Mouse (Mus musculus) ES-Bruce4 (cell line): Measurements from ENCODE around the gene Rae1. TPM values are rescaled to one million over a fixed set of nuclear protein-coding genes. Genes with fewer than 3 reads are reported as not detected.

Experiments
- H3K27ac ChIP-seq: 2 replicates; pipeline ENCODE4 v1.5.1; 2012; ENCODE audit warnings: low read length, inconsistent platforms; ENCODE audit not compliant: insufficient read depth
- H3K27me3 ChIP-seq: 2 replicates; pipeline ENCODE4 v1.6.1; 2012; ENCODE audit warnings: mild to moderate bottlenecking, low read length, inconsistent platforms; ENCODE audit not compliant: control insufficient read depth, poor library complexity, insufficient read depth, severe bottlenecking
- H3K36me3 ChIP-seq: 2 replicates; pipeline ENCODE4 v1.6.1; 2012; ENCODE audit warnings: inconsistent platforms, mild to moderate bottlenecking, low read length, moderate library complexity; ENCODE audit not compliant: control insufficient read depth, poor library complexity, insufficient read depth, severe bottlenecking
- H3K4me1 ChIP-seq: one replicate; pipeline ENCODE4 v1.8.1; 2011; ENCODE audit warnings: low read length; ENCODE audit not compliant: control insufficient read depth, insufficient read depth
- H3K4me3 ChIP-seq: 2 replicates; pipeline ENCODE4 v1.5.1; 2011; ENCODE audit warnings: low read depth, mild to moderate bottlenecking, low read length
- H3K9ac ChIP-seq: 2 replicates; pipeline ENCODE4 v1.6.1; 2012; ENCODE audit warnings: low read depth, mild to moderate bottlenecking, inconsistent platforms; ENCODE audit not compliant: poor library complexity, severe bottlenecking
- H3K9me3 ChIP-seq: replicated peaks from 2 replicates; pipeline ENCODE4 v1.6.1; 2012; ENCODE audit warnings: mild to moderate bottlenecking, low read length, inconsistent platforms; ENCODE audit not compliant: control insufficient read depth, poor library complexity, insufficient read depth, severe bottlenecking
- CTCF ChIP-seq: IDR thresholded peaks from one replicate; pipeline ENCODE4 v1.8.1; 2011; ENCODE audit warnings: low read depth, low read length
- EP300 ChIP-seq: IDR thresholded peaks from 2 replicates; pipeline ENCODE4 v1.6.1; 2011; ENCODE audit warnings: low read depth, low read length; ENCODE audit not compliant: insufficient read depth
- POLR2A ChIP-seq: IDR thresholded peaks from one replicate; pipeline ENCODE4 v1.8.1; 2011; ENCODE audit warnings: low read length; ENCODE audit not compliant: insufficient read depth
- polyA plus RNA-seq: library from polyadenylated mRNA; stranded (reverse); fragments of >200 nt; gene quantifications from 2 replicates; pipeline ENCODE4 v1.2.4, GENCODE M21; 2011; ENCODE audit warnings: low read depth; ENCODE audit not compliant: missing spikeins, insufficient read depth, insufficient read length

The Rae1 gene
- polyA plus RNA-seq, 1 experiment: 123 TPM

DNA sequence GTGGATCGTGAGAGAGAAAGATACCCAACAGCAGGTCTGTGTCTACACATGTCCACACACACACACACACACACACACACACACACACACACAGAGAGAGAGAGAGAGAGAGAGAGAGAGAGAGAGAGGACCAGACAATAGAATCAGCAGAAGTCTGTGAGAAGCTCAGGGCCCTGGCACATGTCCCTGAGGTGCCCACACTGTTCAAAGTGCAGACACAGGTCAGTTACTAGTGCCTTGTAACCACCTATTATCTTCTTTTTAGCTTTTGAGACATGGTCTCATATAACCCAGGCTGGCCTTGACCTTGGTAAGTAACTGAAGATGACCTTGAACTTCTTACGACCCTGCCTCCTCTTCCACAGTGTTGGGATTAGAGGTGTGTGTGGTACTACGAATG is 49.3 kb downstream of the Rae1 start:
- no peak overlapping the region for H3K27ac ChIP-seq
- no peak overlapping the region for H3K9ac ChIP-seq
- peaks cover 4% of the 10 kb centered on the region for H3K4me1 ChIP-seq

GRCm38 (mm10) chr2:173049817-173050216 is 49.9 kb downstream of the Rae1 start:
- no peaks in the 10 kb centered on the region for H3K36me3 ChIP-seq
- H3K27ac ChIP-seq: no peak overlapping the region
- H3K4me3 ChIP-seq: no peak overlapping the region
- no peak overlapping the region for H3K9ac ChIP-seq
- peaks cover 4% of the 10 kb centered on the region for H3K4me1 ChIP-seq
- no peak for TF ChIP-seq POLR2A
- TF ChIP-seq CTCF: no peak
- TF ChIP-seq EP300: no peak
- no peaks in the 10 kb centered on the region for H3K9me3 ChIP-seq
- no peaks in the 10 kb centered on the region for H3K27me3 ChIP-seq

More for the DNA sequence above, 49.3 kb downstream of the Rae1 start:
- Histone ChIP-seq H3K27me3 (no peaks in the 10 kb centered on the region), H3K4me3 (no peak overlapping the region), H3K9me3 (no peaks in the 10 kb centered on the region), H3K36me3 (no peaks in the 10 kb centered on the region)
- no peak for TF ChIP-seq EP300
- no peak for TF ChIP-seq POLR2A
- TF ChIP-seq CTCF: no peak

GRCm38 (mm10) chr2:173050604-173051382 is 50.9 kb downstream of the Rae1 start:
- Histone ChIP-seq H3K4me1 (peaks cover 4% of the 10 kb centered on the region), H3K27me3 (no peaks in the 10 kb centered on the region)

DNA sequence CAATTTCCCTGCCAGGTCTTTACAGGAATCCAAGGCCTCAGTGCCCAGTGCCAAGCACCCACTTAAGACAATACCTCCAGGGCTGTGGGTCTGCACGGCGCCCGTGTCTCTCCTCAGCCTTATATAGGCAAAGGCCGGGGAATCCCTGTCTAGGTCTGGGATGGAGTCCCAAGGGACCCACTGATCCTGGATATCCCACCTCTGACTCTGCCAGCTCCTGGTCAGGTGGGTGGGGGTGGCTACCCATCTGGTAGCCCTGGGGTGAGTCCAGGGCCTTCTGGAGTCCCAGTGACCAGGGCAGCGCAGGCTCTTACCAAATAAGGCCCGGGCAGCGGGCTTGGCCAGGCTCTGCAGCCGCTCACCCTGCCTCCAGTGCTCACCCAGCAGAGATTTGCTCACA is 53.0 kb downstream of the Rae1 start:
- Histone ChIP-seq H3K4me1 (peaks cover 4% of the 10 kb centered on the region), H3K4me3 (no peak overlapping the region), H3K9ac (no peak overlapping the region), H3K27ac (no peak overlapping the region), H3K36me3 (no peaks in the 10 kb centered on the region), H3K27me3 (no peaks in the 10 kb centered on the region), H3K9me3 (no peaks in the 10 kb centered on the region)
- TF ChIP-seq EP300 (no peak), POLR2A (no peak), CTCF (no peak)

More at GRCm38 (mm10) chr2:173050604-173051382, 50.9 kb downstream of the Rae1 start:
- no peak overlapping the region for H3K27ac ChIP-seq
- H3K36me3 ChIP-seq: no peaks in the 10 kb centered on the region
- H3K9ac ChIP-seq: no peak overlapping the region
- TF ChIP-seq EP300: no peak
- no peak for TF ChIP-seq POLR2A
- TF ChIP-seq CTCF: no peak
- H3K4me3 ChIP-seq: no peak overlapping the region
- no peaks in the 10 kb centered on the region for H3K9me3 ChIP-seq

DNA sequence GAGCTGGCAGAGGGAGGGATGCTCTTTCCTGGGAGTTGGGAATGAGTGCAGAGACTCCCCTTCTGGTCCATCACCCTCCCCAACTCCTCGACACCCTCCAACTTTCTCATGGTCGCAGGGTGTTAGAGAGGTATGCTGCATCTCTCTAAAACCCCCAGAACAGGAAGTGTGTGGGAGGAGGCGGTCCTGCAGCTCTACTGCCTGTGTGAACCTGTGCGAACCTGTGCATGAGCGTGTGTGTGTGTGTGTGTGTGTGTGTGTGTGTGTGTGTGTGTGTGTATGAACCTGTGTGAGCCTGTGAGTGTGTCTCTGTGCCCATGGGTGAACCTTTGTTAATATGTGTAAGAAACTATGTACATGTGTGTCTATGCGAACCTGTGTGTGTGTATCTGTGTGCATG is 53.9 kb downstream of the Rae1 start:
- no peak overlapping the region for H3K9ac ChIP-seq
- H3K27me3 ChIP-seq: no peaks in the 10 kb centered on the region
- TF ChIP-seq POLR2A: no peak
- TF ChIP-seq EP300: no peak
- TF ChIP-seq CTCF: no peak
- H3K9me3 ChIP-seq: no peaks in the 10 kb centered on the region
- H3K36me3 ChIP-seq: no peaks in the 10 kb centered on the region
- H3K4me1 ChIP-seq: peaks cover 7% of the 10 kb centered on the region
- no peak overlapping the region for H3K4me3 ChIP-seq
- no peak overlapping the region for H3K27ac ChIP-seq

GRCm38 (mm10) chr2:173056303-173056881 is 56.5 kb downstream of the Rae1 start:
- Histone ChIP-seq H3K4me3 (no peak overlapping the region), H3K9ac (no peak overlapping the region), H3K9me3 (no peaks in the 10 kb centered on the region), H3K4me1 (peaks cover 5% of the 10 kb centered on the region), H3K27me3 (no peaks in the 10 kb centered on the region), H3K27ac (no peak overlapping the region), H3K36me3 (no peaks in the 10 kb centered on the region)
- no peak for TF ChIP-seq POLR2A
- no peak for TF ChIP-seq CTCF
- TF ChIP-seq EP300: no peak
